Mouse (Mus musculus): Measurements from ENCODE around the gene Tmem115. TPM values are rescaled to one million over a fixed set of nuclear protein-coding genes. Genes with fewer than 3 reads are reported as not detected.

Tmem115 gene
- polyA plus RNA-seq, 1 experiment from 2014 or later: 38.6 TPM

DNA sequence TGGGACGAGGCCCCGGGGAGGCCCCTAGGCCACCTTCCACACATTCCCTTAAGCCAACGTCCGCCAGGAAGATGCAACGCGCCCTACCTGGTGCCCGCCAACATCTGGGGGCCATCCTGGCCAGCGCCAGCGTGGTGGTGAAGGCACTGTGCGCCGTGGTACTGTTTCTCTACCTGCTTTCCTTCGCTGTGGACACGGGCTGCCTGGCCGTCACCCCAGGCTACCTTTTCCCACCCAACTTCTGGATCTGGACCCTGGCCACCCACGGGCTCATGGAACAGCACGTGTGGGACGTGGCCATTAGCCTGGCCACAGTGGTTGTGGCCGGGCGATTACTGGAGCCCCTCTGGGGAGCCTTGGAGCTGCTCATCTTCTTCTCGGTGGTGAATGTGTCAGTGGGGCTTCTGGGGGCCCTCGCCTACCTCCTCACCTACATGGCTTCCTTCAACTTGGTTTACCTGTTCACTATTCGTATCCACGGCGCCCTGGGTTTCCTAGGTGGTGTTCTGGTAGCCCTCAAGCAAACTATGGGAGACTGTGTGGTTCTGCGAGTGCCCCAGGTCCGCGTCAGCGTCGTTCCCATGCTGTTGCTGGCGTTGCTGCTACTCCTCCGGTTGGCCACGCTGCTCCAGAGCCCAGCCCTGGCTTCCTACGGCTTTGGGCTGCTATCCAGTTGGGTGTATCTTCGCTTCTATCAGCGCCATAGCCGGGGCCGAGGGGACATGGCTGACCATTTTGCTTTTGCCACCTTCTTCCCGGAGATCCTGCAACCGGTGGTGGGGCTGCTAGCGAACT lies 860 bp downstream of the Tmem115 start:
- H3K9me3 ChIP-seq (replicated peaks): no peaks in the 10 kb centered on the region
- H3K4me3 ChIP-seq: peak overlapping the region; percentile 85
- 0 out of 2 replicates have a peak, but pooled peaks cover 3% of the 10 kb centered on the region for H3K27me3 ChIP-seq (ENCODE audit: low read depth, poor library complexity, severe bottlenecking)
- peaks cover 32% of the 10 kb centered on the region for H3K36me3 ChIP-seq
- WGBS: under 1% methylated on average over 40 of the region's 40 CpGs
- H3K27ac ChIP-seq (replicated peaks): peak overlapping the region; percentile 86
- peak; percentile 39 for DNase-seq (ENCODE audit: low spot score)
- peaks cover 45% of the 10 kb centered on the region for H3K4me1 ChIP-seq

DNA sequence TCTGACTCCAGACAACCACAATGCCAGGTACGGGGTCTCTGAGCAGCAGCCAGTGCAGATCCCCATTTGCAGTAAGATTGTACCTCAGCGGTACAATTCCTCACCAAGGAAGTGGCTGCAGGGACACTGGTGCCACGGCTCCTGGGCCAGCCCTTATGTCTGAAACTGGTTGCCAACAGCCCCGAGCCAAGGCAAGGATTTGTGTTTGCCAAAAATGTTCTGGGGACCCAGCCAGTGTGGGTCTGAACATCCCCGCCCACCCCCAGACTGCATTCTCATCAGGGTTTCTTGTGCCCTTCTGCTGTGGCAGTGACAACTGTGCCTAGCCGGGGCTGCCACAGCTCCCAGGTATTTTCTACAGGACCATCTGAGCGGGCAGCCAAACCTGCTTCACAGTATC lies 4.5 kb downstream of the Tmem115 start:
- Histone ChIP-seq H3K9me3 (replicated peaks) (no peaks in the 10 kb centered on the region), H3K4me3 (no peak overlapping the region), H3K36me3 (peaks cover 41% of the 10 kb centered on the region), H3K4me1 (peaks cover 67% of the 10 kb centered on the region), H3K27ac (replicated peaks) (no peak overlapping the region), H3K27me3 (ENCODE audit: low read depth, poor library complexity, severe bottlenecking) (no peaks in the 10 kb centered on the region)
- DNase-seq (ENCODE audit: low spot score): no peak
- 92% methylated on average over 7 of the region's 7 CpGs for WGBS

GRCm38 (mm10) chr9:107538711-107539110 lies 5.0 kb downstream of the Tmem115 start:
- H3K9me3 ChIP-seq (replicated peaks): no peaks in the 10 kb centered on the region
- H3K27me3 ChIP-seq (ENCODE audit: low read depth, poor library complexity, severe bottlenecking): no peaks in the 10 kb centered on the region
- no peak for DNase-seq (ENCODE audit: low spot score)
- no peak overlapping the region for H3K27ac ChIP-seq (replicated peaks)
- no peak overlapping the region for H3K4me3 ChIP-seq
- H3K4me1 ChIP-seq: peaks cover 68% of the 10 kb centered on the region
- peaks cover 46% of the 10 kb centered on the region for H3K36me3 ChIP-seq
- WGBS: 96% methylated on average over 3 of the region's 3 CpGs

GRCm38 (mm10) chr9:107539940-107540339 lies 6.2 kb downstream of the Tmem115 start:
- Histone ChIP-seq H3K4me1 (peaks cover 60% of the 10 kb centered on the region), H3K27ac (replicated peaks) (no peak overlapping the region), H3K36me3 (peaks cover 58% of the 10 kb centered on the region), H3K9me3 (replicated peaks) (no peaks in the 10 kb centered on the region), H3K4me3 (peak overlapping the region; percentile 7; the same call in 1 of the 2 replicates), H3K27me3 (ENCODE audit: low read depth, poor library complexity, severe bottlenecking) (no peaks in the 10 kb centered on the region)
- DNase-seq (ENCODE audit: low spot score): no peak
- 92% methylated on average over 8 of the region's 8 CpGs for WGBS

GRCm38 (mm10) chr9:107540420-107540819 lies 6.7 kb downstream of the Tmem115 start:
- Histone ChIP-seq H3K36me3 (peaks cover 63% of the 10 kb centered on the region), H3K27ac (replicated peaks) (no peak overlapping the region), H3K9me3 (replicated peaks) (no peaks in the 10 kb centered on the region), H3K4me3 (peak overlapping the region; percentile 68), H3K27me3 (ENCODE audit: low read depth, poor library complexity, severe bottlenecking) (no peaks in the 10 kb centered on the region), H3K4me1 (peaks cover 59% of the 10 kb centered on the region)
- WGBS: 77% methylated on average over 4 of the region's 4 CpGs
- no peak for DNase-seq (ENCODE audit: low spot score)

DNA sequence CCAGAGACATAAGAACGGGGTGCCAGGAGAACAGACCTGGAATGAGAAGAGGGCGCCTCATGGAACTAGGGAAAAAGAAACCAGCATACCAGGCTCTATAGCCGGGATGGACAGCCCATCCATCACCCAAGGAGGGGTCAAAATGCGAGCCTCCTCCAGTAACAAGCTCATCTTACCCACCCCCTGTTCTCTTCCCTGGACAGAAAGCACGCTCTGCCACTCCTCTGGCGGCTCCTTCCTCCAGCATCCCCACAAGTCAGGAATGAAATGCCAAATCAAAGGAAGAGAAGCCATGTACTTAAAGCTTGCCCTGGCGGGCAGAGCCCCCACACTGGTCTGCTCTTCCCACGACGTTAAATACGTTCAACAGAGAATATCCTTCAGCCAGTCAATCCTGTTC lies 7.3 kb downstream of the Tmem115 start:
- Histone ChIP-seq H3K4me1 (peaks cover 57% of the 10 kb centered on the region), H3K36me3 (peaks cover 61% of the 10 kb centered on the region), H3K4me3 (peak overlapping the region; percentile 68), H3K27ac (replicated peaks) (no peak overlapping the region), H3K9me3 (replicated peaks) (no peaks in the 10 kb centered on the region), H3K27me3 (ENCODE audit: low read depth, poor library complexity, severe bottlenecking) (no peaks in the 10 kb centered on the region)
- DNase-seq (ENCODE audit: low spot score): no peak
- 39% methylated on average over 10 of the region's 10 CpGs for WGBS

DNA sequence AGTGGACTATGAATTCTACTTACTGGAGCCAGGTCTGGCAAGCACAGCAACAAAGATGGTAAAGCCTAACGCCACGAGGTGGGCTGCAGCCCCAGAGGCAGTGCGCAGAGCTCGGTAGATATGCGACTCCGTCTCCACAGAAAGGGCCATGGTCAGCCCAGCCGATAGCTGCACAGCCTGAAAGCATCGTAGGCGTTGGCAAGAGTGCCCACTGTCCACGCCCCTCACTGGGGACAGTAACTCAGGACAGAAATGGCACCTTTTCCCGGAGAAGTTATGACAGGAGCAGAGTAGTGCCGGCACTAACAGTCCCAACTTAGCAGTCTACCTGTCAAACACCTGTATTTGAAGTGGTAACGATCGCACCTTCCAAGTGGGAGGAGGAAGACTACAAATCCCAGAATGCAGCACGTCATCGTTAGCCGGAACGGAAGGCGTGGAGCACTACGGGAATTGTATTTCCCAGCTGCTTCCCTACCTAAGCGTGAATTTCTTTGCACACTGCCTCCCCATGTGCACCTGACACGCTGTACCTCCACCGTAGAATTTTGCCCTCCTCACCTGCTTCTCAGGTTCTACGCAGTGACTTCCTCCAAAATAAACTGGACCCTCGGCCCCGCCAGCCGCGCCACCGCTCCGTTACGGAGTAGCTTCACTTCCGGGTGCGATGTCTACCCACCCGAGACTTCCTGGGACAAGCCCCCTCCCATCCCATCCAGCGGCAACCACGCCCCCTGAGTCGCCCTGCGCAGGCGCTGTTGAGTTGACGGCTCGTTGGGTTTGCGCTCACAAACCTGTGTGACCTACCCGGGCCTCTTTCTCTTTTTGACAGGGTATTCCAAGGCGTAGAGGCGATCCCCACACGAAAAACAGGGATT lies 8.0 kb downstream of the Tmem115 start, which contains the start of the genes Cyb561d2 and Nprl2:
TSS of gene Cyb561d2 (minus strand) at position 720 of the 878 bp plus-strand sequence.
TSS of gene Nprl2 (plus strand) at position 753 of the 878 bp plus-strand sequence.
- WGBS: under 1% methylated on average over 46 of the region's 46 CpGs
- Histone ChIP-seq H3K27me3 (ENCODE audit: low read depth, poor library complexity, severe bottlenecking) (no peaks in the 10 kb centered on the region), H3K36me3 (peaks cover 60% of the 10 kb centered on the region), H3K9me3 (replicated peaks) (no peaks in the 10 kb centered on the region), H3K27ac (replicated peaks) (peak within 1 kb of the TSS; percentile 87), H3K4me1 (peaks cover 57% of the 10 kb centered on the region), H3K4me3 (peak within 1 kb of the TSS; percentile 68)
- peak; percentile 96 for DNase-seq (ENCODE audit: low spot score)

DNA sequence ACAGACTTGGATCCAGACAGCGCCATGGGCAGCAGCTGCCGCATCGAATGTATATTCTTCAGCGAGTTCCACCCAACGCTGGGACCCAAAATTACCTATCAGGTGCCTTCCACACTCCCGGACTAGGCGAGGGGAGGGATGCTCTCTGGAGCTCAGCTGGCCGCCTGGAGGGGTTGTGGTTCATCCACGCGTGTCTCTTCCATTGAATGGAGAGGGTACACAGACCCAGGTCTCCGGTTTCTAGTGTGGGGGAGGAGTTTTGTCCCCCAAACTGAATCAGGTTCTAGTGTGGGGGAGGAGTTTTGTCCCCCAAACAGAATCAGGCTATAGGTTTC lies 8.6 kb downstream of the Tmem115 start:
- WGBS: 1% methylated on average over 11 of the region's 11 CpGs
- Histone ChIP-seq H3K9me3 (replicated peaks) (no peaks in the 10 kb centered on the region), H3K27ac (replicated peaks) (peak overlapping the region; percentile 87), H3K4me1 (peaks cover 57% of the 10 kb centered on the region), H3K4me3 (peak overlapping the region; percentile 68), H3K27me3 (ENCODE audit: low read depth, poor library complexity, severe bottlenecking) (no peaks in the 10 kb centered on the region), H3K36me3 (peaks cover 54% of the 10 kb centered on the region)
- no peak for DNase-seq (ENCODE audit: low spot score)

DNA sequence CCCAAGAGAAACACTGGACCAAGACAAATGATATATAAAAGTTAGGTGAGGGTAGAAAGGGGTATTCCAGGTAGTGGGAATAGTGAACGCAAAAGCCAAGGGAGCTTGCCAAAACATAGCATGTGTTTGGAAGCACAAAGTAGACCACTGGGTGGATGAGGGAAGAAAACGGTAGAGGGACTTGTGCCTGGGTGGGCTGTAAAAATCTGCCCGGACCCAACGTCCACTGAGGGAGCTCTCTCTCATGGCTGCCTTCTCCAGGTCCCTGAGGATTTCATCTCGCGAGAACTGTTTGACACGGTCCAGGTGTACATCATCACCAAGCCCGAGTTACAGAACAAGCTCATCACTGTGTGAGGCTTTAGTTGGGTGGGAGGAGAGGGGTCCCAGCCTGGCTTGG lies 9.0 kb downstream of the Tmem115 start:
- Histone ChIP-seq H3K4me1 (peaks cover 57% of the 10 kb centered on the region), H3K9me3 (replicated peaks) (no peaks in the 10 kb centered on the region), H3K36me3 (peaks cover 50% of the 10 kb centered on the region), H3K27ac (replicated peaks) (no peak overlapping the region), H3K27me3 (ENCODE audit: low read depth, poor library complexity, severe bottlenecking) (peaks cover 4% of the 10 kb centered on the region), H3K4me3 (peak overlapping the region; percentile 68)
- 52% methylated on average over 8 of the region's 8 CpGs for WGBS
- no peak for DNase-seq (ENCODE audit: low spot score)

- WGBS: 88% methylated on average over 11 of the region's 11 CpGs
- H3K9me3 ChIP-seq (replicated peaks): no peaks in the 10 kb centered on the region
- no peak for DNase-seq (ENCODE audit: low spot score)
- no peak overlapping the region for H3K27ac ChIP-seq (replicated peaks)
- H3K36me3 ChIP-seq: peaks cover 44% of the 10 kb centered on the region
- H3K4me1 ChIP-seq: peaks cover 59% of the 10 kb centered on the region
- H3K4me3 ChIP-seq: peak overlapping the region; percentile 68; the same call in 1 of the 2 replicates
- peaks cover 10% of the 10 kb centered on the region for H3K27me3 ChIP-seq (ENCODE audit: low read depth, poor library complexity, severe bottlenecking)
Measured at GRCm38 (mm10) chr9:107543299-107543698, 9.6 kb downstream of the Tmem115 start.

DNA sequence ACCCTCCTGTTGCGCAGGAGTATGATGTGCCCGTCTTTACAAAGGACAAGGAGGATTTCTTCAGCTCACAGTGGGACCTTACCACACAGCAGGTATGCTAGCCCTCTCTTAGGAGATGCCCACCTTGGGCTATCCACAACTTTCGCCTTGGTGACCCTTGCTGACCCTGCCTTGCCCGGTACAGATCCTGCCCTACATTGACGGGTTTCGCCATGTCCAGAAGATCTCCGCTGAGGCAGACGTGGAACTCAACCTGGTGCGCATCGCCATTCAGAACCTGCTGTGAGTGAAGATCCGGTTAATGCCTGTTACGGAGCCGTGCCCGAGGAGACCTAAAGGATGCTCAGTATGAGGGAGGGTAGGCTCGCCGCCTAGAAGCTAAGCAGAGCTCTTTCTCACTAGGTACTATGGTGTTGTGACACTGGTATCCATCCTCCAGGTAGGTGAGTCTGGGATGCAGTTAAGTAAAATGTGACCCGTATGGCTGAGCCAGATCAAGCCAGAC lies 10.5 kb downstream of the Tmem115 start:
- WGBS: 96% methylated on average over 17 of the region's 17 CpGs
- Histone ChIP-seq H3K9me3 (replicated peaks) (no peaks in the 10 kb centered on the region), H3K4me3 (no peak overlapping the region), H3K4me1 (peaks cover 59% of the 10 kb centered on the region), H3K27ac (replicated peaks) (no peak overlapping the region), H3K36me3 (peaks cover 34% of the 10 kb centered on the region), H3K27me3 (ENCODE audit: low read depth, poor library complexity, severe bottlenecking) (peaks cover 19% of the 10 kb centered on the region)
- no peak for DNase-seq (ENCODE audit: low spot score)

DNA sequence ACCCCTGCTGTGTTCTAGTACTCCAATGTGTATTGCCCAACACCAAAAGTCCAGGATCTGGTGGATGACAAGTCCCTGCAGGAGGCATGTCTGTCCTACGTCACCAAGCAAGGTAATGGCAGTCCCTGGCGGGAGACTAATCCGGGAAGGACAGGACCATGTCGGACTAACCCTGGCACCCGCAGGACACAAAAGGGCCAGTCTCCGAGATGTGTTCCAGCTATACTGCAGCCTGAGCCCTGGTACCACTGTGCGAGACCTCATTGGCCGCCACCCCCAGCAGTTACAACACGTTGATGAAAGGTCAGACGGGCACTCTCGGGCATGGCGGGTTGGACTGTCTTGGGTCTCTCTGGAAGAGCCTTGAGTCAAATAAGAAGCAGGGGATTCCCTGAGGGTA lies 11.0 kb downstream of the Tmem115 start:
- Histone ChIP-seq H3K36me3 (peaks cover 29% of the 10 kb centered on the region), H3K4me1 (peaks cover 60% of the 10 kb centered on the region), H3K4me3 (no peak overlapping the region), H3K27ac (replicated peaks) (no peak overlapping the region), H3K27me3 (ENCODE audit: low read depth, poor library complexity, severe bottlenecking) (peaks cover 24% of the 10 kb centered on the region), H3K9me3 (replicated peaks) (no peaks in the 10 kb centered on the region)
- DNase-seq (ENCODE audit: low spot score): no peak
- WGBS: 93% methylated on average over 12 of the region's 12 CpGs
